Comparison of ENCODE assay signal across 16 mouse cellular contexts in the genomic region with DNA sequence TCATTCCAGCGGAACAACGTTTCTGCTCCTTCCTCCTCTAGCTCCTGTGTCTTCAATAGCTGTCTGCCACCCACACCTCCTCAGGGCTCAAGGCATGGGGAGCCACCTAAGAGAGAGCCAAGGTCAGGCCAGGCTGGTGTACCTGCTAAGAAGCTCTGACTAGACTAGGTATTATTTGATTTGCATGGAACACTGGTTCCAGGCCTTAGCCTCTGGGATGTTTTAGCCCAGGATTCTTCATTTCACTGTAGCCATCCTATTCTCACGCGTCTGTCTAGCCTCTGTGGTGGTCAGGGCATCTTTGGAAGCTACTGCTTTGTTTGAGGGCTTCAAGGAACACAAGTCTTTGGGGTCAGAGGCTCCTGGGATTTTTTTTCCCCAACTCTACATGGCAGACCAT. TPM values are rescaled to one million over a fixed set of nuclear protein-coding genes. Genes with fewer than 3 reads are reported as not detected.
DNase-seq lines count a peak whose midpoint lies in the region; ATAC-seq and TF ChIP-seq lines count a peak whose summit lies in the region.
"Had no signal": no experiment of that assay in that cellular context is flagged by ENCODE, and none has a peak within 500 bp of the region (broad histone marks: within the 10 kb centered on the region; RNA-seq: fewer than 3 reads in every experiment).

No protein-coding gene starts in this region.

- no peak for ATAC-seq in hindbrain, postnatal 0 days
- ATAC-seq in hindbrain, embryonic 15.5 days (ENCODE audit: low FRiP score, low read depth), result no peak

- peaks cover 79% of the 10 kb centered on the region for H3K4me1 ChIP-seq in hindbrain, embryonic 10.5 days (replicated peaks)
- H3K4me1 ChIP-seq in hindbrain, postnatal 0 days (ENCODE audit: insufficient read depth, low read length), result peaks cover 4% of the 10 kb centered on the region; the same call in 1 of the 2 replicates
- no peaks in the 10 kb centered on the region; the same call in 1 of the 2 replicates for H3K4me1 ChIP-seq in brown adipose tissue, adult 24 weeks (ENCODE audit: control insufficient read depth, insufficient read depth, insufficient read length, low read length)
- H3K4me1 ChIP-seq in hindbrain, embryonic 15.5 days (replicated peaks), result peaks cover 50% of the 10 kb centered on the region

- WGBS in hindbrain, embryonic 10.5 days, result 61% methylated on average over 4 of the region's 4 CpGs
- 47% methylated on average over 4 of the region's 4 CpGs for WGBS in hindbrain, postnatal 0 days
- WGBS in hindbrain, embryonic 15.5 days, result 48% methylated on average over 4 of the region's 4 CpGs

- intact Hi-C loops in gastrocnemius, postnatal 14 days (cut with DNase I; ENCODE audit: low total_unique reads), result no loop called here

- no peaks in the 10 kb centered on the region for H3K27me3 ChIP-seq in hindbrain, embryonic 10.5 days (ENCODE audit: insufficient read depth, poor library complexity, severe bottlenecking)
- peaks cover 4% of the 10 kb centered on the region; the same call in 1 of the 2 replicates for H3K27me3 ChIP-seq in hindbrain, postnatal 0 days (ENCODE audit: insufficient read depth, low read length)
- peaks cover 27% of the 10 kb centered on the region for H3K27me3 ChIP-seq in hindbrain, embryonic 15.5 days

- H3K27ac ChIP-seq in hindbrain, embryonic 10.5 days, result peak overlapping the region; percentile 96
- no peak overlapping the region for H3K27ac ChIP-seq in hindbrain, postnatal 0 days
- peak overlapping the region; percentile 38; the same call in 1 of the 2 replicates for H3K27ac ChIP-seq in brown adipose tissue, adult 24 weeks (replicated peaks; ENCODE audit: low read depth, low read length)
- 0 out of 2 replicates have a peak overlapping the region, but pooled peaks have one; percentile 30 for H3K27ac ChIP-seq in hindbrain, embryonic 15.5 days (replicated peaks)

- H3K4me3 ChIP-seq in hindbrain, embryonic 10.5 days, result peak overlapping the region; percentile 95
- H3K4me3 ChIP-seq in hindbrain, postnatal 0 days (ENCODE audit: low read length), result no peak overlapping the region
- no peak overlapping the region for H3K4me3 ChIP-seq in brown adipose tissue, adult 24 weeks (ENCODE audit: insufficient read depth, low read depth, low read length)
- H3K4me3 ChIP-seq in hindbrain, embryonic 15.5 days, result no peak overlapping the region

- no peaks in the 10 kb centered on the region for H3K9me3 ChIP-seq in hindbrain, embryonic 10.5 days
- H3K9me3 ChIP-seq in hindbrain, postnatal 0 days (ENCODE audit: low read length), result no peaks in the 10 kb centered on the region
- no peaks in the 10 kb centered on the region for H3K9me3 ChIP-seq in hindbrain, embryonic 15.5 days

- no peak for DNase-seq in hindbrain, embryonic 10.5 days (ENCODE audit: low spot score)
- no peak for DNase-seq in hindbrain, postnatal 0 days (ENCODE audit: low spot score)
- DNase-seq in A20 (ENCODE audit: low read depth, low spot score), result peak; percentile 29
- no peak for DNase-seq in spleen, adult 12 weeks (ENCODE audit: low spot score)
- DNase-seq in gastrocnemius, postnatal 14 days, result no peak
- no peak for DNase-seq in thymus, postnatal 25 days
- DNase-seq: cerebellum, postnatal 25 days; right cerebral cortex, postnatal 14 days; thymus, postnatal 14 days had no signal

- H3K36me3 ChIP-seq in hindbrain, embryonic 10.5 days, result peaks cover 73% of the 10 kb centered on the region
- H3K36me3 ChIP-seq in hindbrain, postnatal 0 days (ENCODE audit: insufficient read depth, low read length), result no peaks in the 10 kb centered on the region
- H3K36me3 ChIP-seq in hindbrain, embryonic 15.5 days, result no peaks in the 10 kb centered on the region
- H3K36me3 ChIP-seq: G1E had no signal

- H3K9ac ChIP-seq in hindbrain, postnatal 0 days (replicated peaks; ENCODE audit: low read length), result no peak overlapping the region
- H3K9ac ChIP-seq in hindbrain, embryonic 15.5 days, result no peak overlapping the region

- TF ChIP-seq CTCF in hindbrain, postnatal 0 days (IDR thresholded peaks at IDR 0.05; ENCODE audit: low read depth), result no peak

- no peak overlapping the region for H3K4me2 ChIP-seq in hindbrain, postnatal 0 days (ENCODE audit: low read depth, low read length)
- H3K4me2 ChIP-seq in hindbrain, embryonic 15.5 days, result no peak overlapping the region

RNA-seq across cellular contexts. Expression of a gene that starts 5.2 kb away (rescaled TPM):
- 66.2 and 81.3 TPM in 2 replicates for polyA plus RNA-seq in hindbrain, embryonic 10.5 days (2016; fragmentation: Nextera tagmentation; extraction: Ambion mirVana)
- total RNA-seq in hindbrain, postnatal 0 days (2014; rRNA removed), result 9.8 and 11.2 TPM in 2 replicates
- polyA plus RNA-seq in hindbrain, postnatal 0 days (2015; fragmentation: Nextera tagmentation; extraction: Ambion mirVana), result 5.7 and 6.1 TPM in 2 replicates
- 3.1 and 5.6 TPM in 2 replicates for polyA plus RNA-seq in brown adipose tissue, adult 24 weeks (2012; ENCODE audit: insufficient read depth, insufficient read length, missing spikeins)
- polyA plus RNA-seq in hindbrain, embryonic 15.5 days (2015; fragmentation: Nextera tagmentation; extraction: Ambion mirVana), result 8.7 and 9.6 TPM in 2 replicates
- 1 to 10 TPM; 5.7 to 5.8 TPM for total RNA-seq in gastrocnemius, postnatal 14 days (2021)
- total RNA-seq: G1E had no signal
- polyA plus RNA-seq: G1E had no signal

RNA-seq across cellular contexts. Expression of a gene that starts 17.7 kb away (rescaled TPM):
- 47.5 and 55.0 TPM in 2 replicates for polyA plus RNA-seq in hindbrain, embryonic 10.5 days (2016; fragmentation: Nextera tagmentation; extraction: Ambion mirVana)
- total RNA-seq in hindbrain, postnatal 0 days (2014; rRNA removed), result 19.1 and 28.9 TPM in 2 replicates
- 21.2 and 23.8 TPM in 2 replicates for polyA plus RNA-seq in hindbrain, postnatal 0 days (2015; fragmentation: Nextera tagmentation; extraction: Ambion mirVana)
- 4.1 and 6.8 TPM in 2 replicates for polyA plus RNA-seq in brown adipose tissue, adult 24 weeks (2012; ENCODE audit: insufficient read depth, insufficient read length, missing spikeins)
- polyA plus RNA-seq in hindbrain, embryonic 15.5 days (2015; fragmentation: Nextera tagmentation; extraction: Ambion mirVana), result 19.0 TPM in 2 replicates
- 1 to 10 TPM; 5.8 to 6.5 TPM for total RNA-seq in gastrocnemius, postnatal 14 days (2021)

RNA-seq across cellular contexts. Expression of a gene that starts 33.7 kb away (rescaled TPM):
- polyA plus RNA-seq in hindbrain, embryonic 10.5 days (2016; fragmentation: Nextera tagmentation; extraction: Ambion mirVana), result 8.3 and 9.5 TPM in 2 replicates
- total RNA-seq in hindbrain, postnatal 0 days (2014; rRNA removed), result 4.8 and 6.8 TPM in 2 replicates
- 2.5 and 3.9 TPM in 2 replicates for polyA plus RNA-seq in hindbrain, postnatal 0 days (2015; fragmentation: Nextera tagmentation; extraction: Ambion mirVana)
- 2.6 and 5.2 TPM in 2 replicates for polyA plus RNA-seq in brown adipose tissue, adult 24 weeks (2012; ENCODE audit: insufficient read depth, insufficient read length, missing spikeins)
- polyA plus RNA-seq in hindbrain, embryonic 15.5 days (2015; fragmentation: Nextera tagmentation; extraction: Ambion mirVana), result 5.1 and 6.1 TPM in 2 replicates
- 1 to 10 TPM; 2.9 to 3.3 TPM for total RNA-seq in gastrocnemius, postnatal 14 days (2021)

RNA-seq across cellular contexts. Expression of a gene that starts 45.7 kb away (rescaled TPM):
- 500 and 517 TPM in 2 replicates for polyA plus RNA-seq in hindbrain, embryonic 10.5 days (2016; fragmentation: Nextera tagmentation; extraction: Ambion mirVana)
- 181 and 204 TPM in 2 replicates for total RNA-seq in hindbrain, postnatal 0 days (2014; rRNA removed)
- 411 and 417 TPM in 2 replicates for polyA plus RNA-seq in hindbrain, postnatal 0 days (2015; fragmentation: Nextera tagmentation; extraction: Ambion mirVana)
- 231 and 291 TPM in 2 replicates for polyA plus RNA-seq in brown adipose tissue, adult 24 weeks (2012; ENCODE audit: insufficient read depth, insufficient read length, missing spikeins)
- polyA plus RNA-seq in hindbrain, embryonic 15.5 days (2015; fragmentation: Nextera tagmentation; extraction: Ambion mirVana), result 441 and 446 TPM in 2 replicates
- total RNA-seq in gastrocnemius, postnatal 14 days (2021), result 100 to 1,000 TPM; 196 to 203 TPM

RNA-seq across cellular contexts. Expression of a gene that starts 49.1 kb away (rescaled TPM):
- 0.04 and 0.16 TPM in 2 replicates for polyA plus RNA-seq in hindbrain, embryonic 10.5 days (2016; fragmentation: Nextera tagmentation; extraction: Ambion mirVana)
- total RNA-seq in hindbrain, postnatal 0 days (2014; rRNA removed), result 0.05 TPM in 1 of 2 replicates, not detected in the other
- polyA plus RNA-seq in hindbrain, postnatal 0 days (2015; fragmentation: Nextera tagmentation; extraction: Ambion mirVana), result 0.16 and 0.21 TPM in 2 replicates
- polyA plus RNA-seq in brown adipose tissue, adult 24 weeks (2012; ENCODE audit: insufficient read depth, insufficient read length, missing spikeins), result not detected in 2 replicates
- not detected in 2 replicates for polyA plus RNA-seq in hindbrain, embryonic 15.5 days (2015; fragmentation: Nextera tagmentation; extraction: Ambion mirVana)
- not detected for total RNA-seq in gastrocnemius, postnatal 14 days (2021)
- total RNA-seq: adrenal gland, postnatal 10 days; left cerebral cortex, postnatal 10 days; megakaryocyte-erythroid progenitor cell, adult 5-6 weeks had no signal
- polyA plus RNA-seq: G1E; gonadal fat pad, adult 2 months had no signal
